ENCODE assay signal across 18 mouse cellular contexts in the genomic region with DNA sequence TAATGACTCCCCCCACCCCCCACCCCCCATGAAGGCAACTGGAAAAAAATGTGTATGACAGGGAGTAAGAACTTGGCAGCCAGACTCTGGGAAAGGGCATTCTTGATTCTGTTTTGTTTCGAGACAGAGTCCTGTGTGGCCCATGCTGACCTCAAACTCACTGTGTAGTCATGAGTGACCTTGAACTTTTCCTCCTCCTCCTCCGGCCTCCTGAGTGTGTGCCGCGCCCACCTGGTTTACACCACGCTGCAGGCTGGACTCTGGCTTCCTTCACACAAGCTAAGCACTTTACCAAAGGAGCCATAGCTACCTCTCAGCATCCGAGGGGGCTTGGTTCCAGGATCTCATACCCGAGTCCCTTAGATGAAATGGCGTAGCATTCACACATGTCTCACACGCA.
"Had no signal": no experiment of that assay in that cellular context is flagged by ENCODE, and none has a peak within 500 bp of the region (broad histone marks: within the 10 kb centered on the region; RNA-seq: fewer than 3 reads in every experiment).

No protein-coding gene starts in this region.

- H3K36me3 ChIP-seq: midbrain, embryonic 10.5 days; midbrain, embryonic 12.5 days; neural tube, embryonic 13.5 days; neural tube, embryonic 15.5 days had no signal

- H3K4me3 ChIP-seq: midbrain, embryonic 10.5 days; midbrain, embryonic 12.5 days; myocyte; neural tube, embryonic 13.5 days; neural tube, embryonic 15.5 days had no signal

- DNase-seq: lung, embryonic 14.5 days; lung, postnatal 10 days; lung, postnatal 4 days; midbrain, embryonic 14.5 days; retina, postnatal 1 day; right cerebral cortex, adult 18-20 months; right cerebral cortex, postnatal 25 days; right cerebral cortex, postnatal 4 days; spleen, adult 18-20 months; thymus, adult 18-20 months; thymus, postnatal 14 days; thymus, postnatal 36 days had no signal

- H3K27ac ChIP-seq: midbrain, embryonic 10.5 days; midbrain, embryonic 12.5 days; neural tube, embryonic 13.5 days; neural tube, embryonic 15.5 days had no signal

- ATAC-seq: midbrain, embryonic 16.5 days had no signal

- H3K27me3 ChIP-seq: midbrain, embryonic 12.5 days; neural tube, embryonic 13.5 days; neural tube, embryonic 15.5 days had no signal

- H3K4me2 ChIP-seq: lung, embryonic 14.5 days; midbrain, embryonic 12.5 days; neural tube, embryonic 13.5 days; neural tube, embryonic 15.5 days had no signal

- H3K9ac ChIP-seq: lung, embryonic 14.5 days; midbrain, embryonic 12.5 days; neural tube, embryonic 13.5 days; neural tube, embryonic 15.5 days had no signal
